ENCODE assay signal across 9 mouse cellular contexts in the genomic region with DNA sequence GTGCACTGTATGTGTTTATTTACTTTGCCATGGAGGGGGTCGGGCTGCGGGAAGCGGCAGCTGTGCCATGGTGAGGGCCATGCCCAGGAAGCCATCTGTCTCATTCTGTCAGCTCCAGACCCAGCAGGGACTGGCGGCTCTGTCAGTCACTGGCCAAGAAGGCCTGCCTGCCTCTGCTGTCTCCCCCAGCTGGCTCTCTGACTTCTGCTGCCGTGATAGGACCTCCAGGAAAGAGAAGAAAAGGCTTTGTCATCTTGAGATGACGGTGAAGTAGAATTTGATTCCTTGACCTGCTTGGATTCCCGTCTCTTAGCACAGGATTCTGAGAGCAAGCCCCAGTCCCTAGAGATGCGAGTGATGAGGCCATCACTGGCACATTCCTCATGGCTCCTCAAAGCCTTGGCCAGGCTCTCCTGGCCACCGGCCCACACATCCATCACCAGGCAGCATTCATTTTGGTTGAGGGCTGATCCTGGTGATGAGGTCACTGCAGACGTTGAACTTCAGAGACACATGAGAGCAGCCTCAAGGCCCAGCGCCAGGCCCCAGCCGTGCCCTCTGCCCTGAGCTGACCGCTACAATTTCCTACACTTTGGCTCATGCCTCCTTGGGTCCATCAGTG. TPM values are rescaled to one million over a fixed set of nuclear protein-coding genes. Genes with fewer than 3 reads are reported as not detected.
DNase-seq lines count a peak whose midpoint lies in the region; ATAC-seq lines count a peak whose summit lies in the region.
"Had no signal": no experiment of that assay in that cellular context is flagged by ENCODE, and none has a peak within 500 bp of the region (broad histone marks: within the 10 kb centered on the region; RNA-seq: fewer than 3 reads in every experiment).

No protein-coding gene starts in this region.

- peak; percentile 95 for DNase-seq in 3T3-L1 (ENCODE audit: low read depth, low spot score)
- DNase-seq in Muller cell, postnatal 12 days (ENCODE audit: inconsistent ontology term), result peak; percentile 93
- DNase-seq in cerebellum, postnatal 25 days, result peak; percentile 83 to 85
- DNase-seq in heart, postnatal 36 days, result peak; percentile 57 to 58
- no peak for DNase-seq in kidney, postnatal 14 days
- DNase-seq in T-cell, adult 2 months (ENCODE audit: low spot score), result no peak
- DNase-seq in layer of hippocampus, postnatal 36 days, result no peak
- DNase-seq: liver had no signal

- no peak for ATAC-seq in megakaryocyte progenitor cell, adult 5-6 weeks (replicated peaks; ENCODE audit: poor library complexity)

- intact Hi-C loops in heart, postnatal 36 days (cut with DNase I), result loop anchor here (1.0 kb wide), 1 partner anchor 11 kb away; no protein-coding TSS in a partner anchor

RNA-seq across cellular contexts. Expression of a gene that starts 6.2 kb away (rescaled TPM):
- total RNA-seq in heart, postnatal 36 days (2021), result 10 to 100 TPM; 10.7 to 14.0 TPM
- 0.12 and 0.76 TPM in 2 replicates for total RNA-seq in megakaryocyte progenitor cell, adult 5-6 weeks (2015)
- total RNA-seq in megakaryocyte progenitor cell, adult 5-6 weeks (2017), result not detected in 2 replicates
- 1 to 10 TPM; 5.3 to 6.1 TPM for total RNA-seq in layer of hippocampus, postnatal 36 days (2021)

RNA-seq across cellular contexts. Expression of a gene that starts 23.6 kb away (rescaled TPM):
- total RNA-seq in heart, postnatal 36 days (2021), result not detected
- total RNA-seq in megakaryocyte progenitor cell, adult 5-6 weeks (2015), result not detected in 2 replicates
- total RNA-seq in megakaryocyte progenitor cell, adult 5-6 weeks (2017), result not detected in 2 replicates
- not detected for total RNA-seq in layer of hippocampus, postnatal 36 days (2021)

RNA-seq across cellular contexts. Expression of a gene that starts 29.2 kb away (rescaled TPM):
- total RNA-seq in heart, postnatal 36 days (2021), result 10 to 100 TPM; 25.4 to 25.8 TPM
- 7.9 and 12.1 TPM in 2 replicates for total RNA-seq in megakaryocyte progenitor cell, adult 5-6 weeks (2015)
- 11.5 and 14.8 TPM in 2 replicates for total RNA-seq in megakaryocyte progenitor cell, adult 5-6 weeks (2017)
- 10 to 100 TPM; 43.9 to 44.7 TPM for total RNA-seq in layer of hippocampus, postnatal 36 days (2021)

RNA-seq across cellular contexts. Expression of a gene that starts 50.9 kb away (rescaled TPM):
- 10 to 100 TPM; 50.2 to 68.0 TPM for total RNA-seq in heart, postnatal 36 days (2021)
- 0.12 TPM in 1 of 2 replicates, not detected in the other for total RNA-seq in megakaryocyte progenitor cell, adult 5-6 weeks (2015)
- not detected in 2 replicates for total RNA-seq in megakaryocyte progenitor cell, adult 5-6 weeks (2017)
- 1 to 10 TPM; 4.7 to 6.1 TPM for total RNA-seq in layer of hippocampus, postnatal 36 days (2021)

RNA-seq across cellular contexts. Expression of a gene that starts 57.7 kb away (rescaled TPM):
- 100 to 1,000 TPM; 276 to 293 TPM for total RNA-seq in heart, postnatal 36 days (2021)
- 1,636 and 1,708 TPM in 2 replicates for total RNA-seq in megakaryocyte progenitor cell, adult 5-6 weeks (2015)
- total RNA-seq in megakaryocyte progenitor cell, adult 5-6 weeks (2017), result 3,182 and 3,570 TPM in 2 replicates
- 100 to 1,000 TPM; 203 TPM for total RNA-seq in layer of hippocampus, postnatal 36 days (2021)

Comparison
In these comparisons a context has a peak if more than half of its experiments do, and no peak if none do; other contexts are left out.
1. DNase-seq: peak in 3T3-L1 (single experiment), Muller cell, postnatal 12 days (single experiment), cerebellum, postnatal 25 days (2 of 2) and heart, postnatal 36 days (2 of 2); none in kidney, postnatal 14 days (single experiment), T-cell, adult 2 months (single experiment) and layer of hippocampus, postnatal 36 days (0 of 2).